Mouse (Mus musculus) 416B (cell line): ENCODE measurements around the gene Tinf2.

Experiments used
- DNase-seq: peaks from one replicate; pipeline ENCODE4 v3.0.0; 2011; ENCODE audit warnings: low read depth

Tinf2 gene

GRCm38 (mm10) chr14:55634874-55635522, 46.6 kb downstream of the Tinf2 start:
- DNase-seq, result peak; percentile 39

GRCm38 (mm10) chr14:55629312-55629711, 52.3 kb downstream of the Tinf2 start:
- peak; percentile 46 for DNase-seq

- no peak for DNase-seq
These were observed 53.4 kb downstream of the Tinf2 start for GRCm38 (mm10) chr14:55628077-55628827.
